Mouse (Mus musculus): ENCODE results near the gene Cst9. TPM values are rescaled to one million over a fixed set of nuclear protein-coding genes. Genes with fewer than 3 reads are reported as not detected.
A peak's percentile ranks its signal among the peaks of the same experiment; 100 is the strongest.

Cst9 gene
- polyA plus RNA-seq, 1 experiment from 2014 or later, result 1.1 TPM

GRCm38 (mm10) chr2:148825986-148826385 is 9.0 kb upstream of the Cst9 start:
- Histone ChIP-seq H3K27ac (ENCODE audit: low read depth) (no peak overlapping the region), H3K9me3 (ENCODE audit: low read length) (no peaks in the 10 kb centered on the region), H3K4me3 (ENCODE audit: low read depth, low read length) (no peak overlapping the region), H3K27me3 (ENCODE audit: insufficient read depth, low read length) (no peaks in the 10 kb centered on the region), H3K4me1 (ENCODE audit: insufficient read depth) (no peaks in the 10 kb centered on the region), H3K4me2 (ENCODE audit: low read depth, low read length) (no peak overlapping the region), H3K36me3 (replicated peaks; ENCODE audit: insufficient read depth, low read length) (no peaks in the 10 kb centered on the region), H3K9ac (replicated peaks) (no peak overlapping the region)
- ATAC-seq (no peak), DNase-seq (no peak)
- 44% methylated on average over 1 of the region's 1 CpGs for WGBS (ENCODE audit: insufficient replicate concordance)
- no peak for TF ChIP-seq CTCF (IDR thresholded peaks at IDR 0.05; ENCODE audit: low read depth)
- no peak for TF ChIP-seq EP300 (IDR thresholded peaks at IDR 0.05; ENCODE audit: low read depth)

- Histone ChIP-seq H3K9ac (replicated peaks) (no peak overlapping the region), H3K27ac (ENCODE audit: low read depth) (no peak overlapping the region), H3K27me3 (ENCODE audit: insufficient read depth, low read length) (no peaks in the 10 kb centered on the region), H3K9me3 (ENCODE audit: low read length) (no peaks in the 10 kb centered on the region), H3K4me1 (ENCODE audit: insufficient read depth) (no peaks in the 10 kb centered on the region), H3K36me3 (replicated peaks; ENCODE audit: insufficient read depth, low read length) (no peaks in the 10 kb centered on the region), H3K4me3 (ENCODE audit: low read depth, low read length) (no peak overlapping the region), H3K4me2 (ENCODE audit: low read depth, low read length) (no peak overlapping the region)
- 71% methylated on average over 5 of the region's 5 CpGs for WGBS (ENCODE audit: insufficient replicate concordance)
- ATAC-seq (no peak), DNase-seq (no peak)
- TF ChIP-seq EP300 (IDR thresholded peaks at IDR 0.05; ENCODE audit: low read depth) (no peak), CTCF (IDR thresholded peaks at IDR 0.05; ENCODE audit: low read depth) (no peak)
Observed at GRCm38 (mm10) chr2:148838075-148838777, 3.3 kb downstream of the Cst9 start.

GRCm38 (mm10) chr2:148839224-148839623 is 4.3 kb downstream of the Cst9 start:
- Histone ChIP-seq H3K9ac (replicated peaks) (no peak overlapping the region), H3K27ac (ENCODE audit: low read depth) (no peak overlapping the region), H3K4me2 (ENCODE audit: low read depth, low read length) (no peak overlapping the region), H3K4me3 (ENCODE audit: low read depth, low read length) (no peak overlapping the region), H3K27me3 (ENCODE audit: insufficient read depth, low read length) (no peaks in the 10 kb centered on the region), H3K9me3 (ENCODE audit: low read length) (no peaks in the 10 kb centered on the region), H3K36me3 (replicated peaks; ENCODE audit: insufficient read depth, low read length) (no peaks in the 10 kb centered on the region), H3K4me1 (ENCODE audit: insufficient read depth) (no peaks in the 10 kb centered on the region)
- DNase-seq (no peak), ATAC-seq (no peak)
- 70% methylated on average over 2 of the region's 2 CpGs for WGBS (ENCODE audit: insufficient replicate concordance)
- no peak for TF ChIP-seq CTCF (IDR thresholded peaks at IDR 0.05; ENCODE audit: low read depth)
- no peak for TF ChIP-seq EP300 (IDR thresholded peaks at IDR 0.05; ENCODE audit: low read depth)

- no peak overlapping the region for H3K9ac ChIP-seq (replicated peaks)
- no peaks in the 10 kb centered on the region for H3K27me3 ChIP-seq (ENCODE audit: insufficient read depth, low read length)
- no peaks in the 10 kb centered on the region for H3K36me3 ChIP-seq (replicated peaks; ENCODE audit: insufficient read depth, low read length)
- no peaks in the 10 kb centered on the region for H3K9me3 ChIP-seq (ENCODE audit: low read length)
- no peaks in the 10 kb centered on the region for H3K4me1 ChIP-seq (ENCODE audit: insufficient read depth)
- DNase-seq (peak; percentile 70), ATAC-seq (peak; percentile 71)
- no peak overlapping the region for H3K27ac ChIP-seq (ENCODE audit: low read depth)
- 36% methylated on average over 8 of the region's 8 CpGs for WGBS (ENCODE audit: insufficient replicate concordance)
- no peak overlapping the region for H3K4me2 ChIP-seq (ENCODE audit: low read depth, low read length)
- no peak overlapping the region for H3K4me3 ChIP-seq (ENCODE audit: low read depth, low read length)
- TF ChIP-seq EP300 (IDR thresholded peaks at IDR 0.05; ENCODE audit: low read depth) (no peak), CTCF (IDR thresholded peaks at IDR 0.05; ENCODE audit: low read depth) (peak; percentile 90)
Observed at GRCm38 (mm10) chr2:148851116-148851906, 16.4 kb downstream of the Cst9 start.

- Histone ChIP-seq H3K4me3 (ENCODE audit: low read depth, low read length) (no peak overlapping the region), H3K4me2 (ENCODE audit: low read depth, low read length) (peak overlapping the region; percentile 45), H3K9ac (replicated peaks) (no peak overlapping the region; the same call in 1 of the 2 replicates), H3K36me3 (replicated peaks; ENCODE audit: insufficient read depth, low read length) (no peaks in the 10 kb centered on the region), H3K27ac (ENCODE audit: low read depth) (peak overlapping the region; percentile 75), H3K27me3 (ENCODE audit: insufficient read depth, low read length) (no peaks in the 10 kb centered on the region), H3K9me3 (ENCODE audit: low read length) (no peaks in the 10 kb centered on the region), H3K4me1 (ENCODE audit: insufficient read depth) (no peaks in the 10 kb centered on the region)
- TF ChIP-seq EP300 (IDR thresholded peaks at IDR 0.05; ENCODE audit: low read depth) (no peak), CTCF (IDR thresholded peaks at IDR 0.05; ENCODE audit: low read depth) (no peak)
- DNase-seq (no peak), ATAC-seq (peak; percentile 43; the same call in 1 of the 2 replicates)
- 25% methylated on average over 8 of the region's 8 CpGs for WGBS (ENCODE audit: insufficient replicate concordance)
Observed at GRCm38 (mm10) chr2:148856630-148857400, 21.9 kb downstream of the Cst9 start.

GRCm38 (mm10) chr2:148857506-148857905 is 22.6 kb downstream of the Cst9 start:
- whole genome bisulfite sequencing (ENCODE audit: insufficient replicate concordance), result 68% methylated on average over 4 of the region's 4 CpGs
- Histone ChIP-seq H3K4me1 (ENCODE audit: insufficient read depth) (no peaks in the 10 kb centered on the region), H3K4me2 (ENCODE audit: low read depth, low read length) (no peak overlapping the region), H3K36me3 (replicated peaks; ENCODE audit: insufficient read depth, low read length) (no peaks in the 10 kb centered on the region), H3K9ac (replicated peaks) (no peak overlapping the region), H3K4me3 (ENCODE audit: low read depth, low read length) (no peak overlapping the region), H3K27ac (ENCODE audit: low read depth) (no peak overlapping the region), H3K27me3 (ENCODE audit: insufficient read depth, low read length) (no peaks in the 10 kb centered on the region), H3K9me3 (ENCODE audit: low read length) (no peaks in the 10 kb centered on the region)
- no peak for TF ChIP-seq EP300 (IDR thresholded peaks at IDR 0.05; ENCODE audit: low read depth)
- TF ChIP-seq CTCF (IDR thresholded peaks at IDR 0.05; ENCODE audit: low read depth), result no peak
- no peak for DNase-seq
- no peak for ATAC-seq

All from liver, postnatal 0 days (tissue).